Mouse (Mus musculus) forebrain, embryonic 11.5 days (tissue): Measurements from ENCODE around the gene Smarca2. TPM values are rescaled to one million over a fixed set of nuclear protein-coding genes. Genes with fewer than 3 reads are reported as not detected.

Experiments
- ATAC-seq: fragments of 200-750 bp; cut with Nextera tagmentation; replicated peaks from 2 replicates; pipeline ENCODE4 v1.8.0; 2017; ENCODE audit warnings: moderate TSS enrichment; ENCODE audit not compliant: low FRiP score
- DNase-seq: peaks from one replicate; pipeline ENCODE4 v3.0.0-alpha.2; 2017; ENCODE audit warnings: low spot score
- H3K27ac ChIP-seq: fragments of 300-500 bp; sonication (generic); 2 replicates; pipeline ENCODE4 v1.5.1; 2014; ENCODE audit warnings: low read depth, low read length
- H3K27me3 ChIP-seq: fragments of 300-500 bp; sonication (generic); 2 replicates; pipeline ENCODE4 v1.6.1; 2014; ENCODE audit warnings: mild to moderate bottlenecking, low read length, mixed read lengths; ENCODE audit not compliant: control insufficient read depth, insufficient read depth
- H3K36me3 ChIP-seq: fragments of 300-500 bp; sonication (generic); 2 replicates; pipeline ENCODE4 v1.6.1; 2014; ENCODE audit warnings: mild to moderate bottlenecking, low read length, moderate library complexity, mixed read lengths; ENCODE audit not compliant: control insufficient read depth, insufficient read depth
- H3K4me1 ChIP-seq: fragments of 300-500 bp; sonication (generic); replicated peaks from 2 replicates; pipeline ENCODE4 v1.6.1; 2014; ENCODE audit warnings: low read length, mixed read lengths; ENCODE audit not compliant: control insufficient read depth, insufficient read depth
- H3K4me2 ChIP-seq: fragments of 300-500 bp; sonication (generic); 2 replicates; pipeline ENCODE4 v1.6.1; 2014; ENCODE audit warnings: low read depth, mild to moderate bottlenecking, low read length, moderate library complexity, mixed read lengths; ENCODE audit not compliant: severe bottlenecking
- H3K4me3 ChIP-seq: fragments of 300-500 bp; sonication (generic); 2 replicates; pipeline ENCODE4 v1.5.1; 2014; ENCODE audit warnings: low read depth, low read length
- H3K9ac ChIP-seq: fragments of 300-500 bp; sonication (generic); 2 replicates; pipeline ENCODE4 v1.6.1; 2014; ENCODE audit warnings: low read length
- H3K9me3 ChIP-seq: fragments of 300-500 bp; sonication (generic); 2 replicates; pipeline ENCODE4 v1.6.1; 2016; ENCODE audit warnings: low read length, mixed read lengths; ENCODE audit not compliant: control insufficient read depth
- WGBS: fragments of 180-500 bp; shearing (Covaris S2); extraction: QIAGEN DNeasy Blood & Tissue Kit; methylation state at CpG from one replicate; pipeline ENCODE4 v1.1.7; 2014; 5-methylcytosine and 5-hydroxymethylcytosine counted together
- polyA plus RNA-seq: library from polyadenylated mRNA; unstranded; fragments of >200 nt; fragmentation: Nextera tagmentation; extraction: Ambion mirVana; gene quantifications from 2 replicates; pipeline ENCODE4 v1.2.1, GENCODE M21; 2014

Smarca2 gene
- polyA plus RNA-seq, 1 experiment from 2014 or later, result 45.4 TPM

DNA sequence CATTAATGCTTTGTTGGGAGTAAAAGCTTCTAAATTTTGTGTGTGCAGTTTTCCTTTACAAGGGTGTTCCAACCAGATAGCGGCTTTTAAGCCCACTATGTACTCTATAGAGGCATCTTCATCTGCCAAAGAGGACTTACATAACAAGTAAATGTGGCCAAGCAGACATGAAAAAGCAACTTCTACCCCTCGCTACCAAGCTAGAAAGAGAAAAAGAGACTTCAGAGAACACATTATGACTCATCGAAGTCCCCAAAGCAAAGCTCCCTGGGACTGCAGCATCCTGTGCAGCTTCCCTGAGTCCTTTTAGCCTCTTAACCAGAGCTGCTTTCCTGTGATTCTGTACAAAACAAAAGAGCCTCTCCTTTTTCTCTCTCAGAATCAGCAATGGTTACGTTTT, 3.4 kb upstream of the Smarca2 start:
- no peak overlapping the region for H3K4me3 ChIP-seq
- ATAC-seq, result no peak
- no peak overlapping the region for H3K27ac ChIP-seq
- H3K36me3 ChIP-seq, result no peaks in the 10 kb centered on the region
- H3K4me2 ChIP-seq, result no peak overlapping the region
- H3K27me3 ChIP-seq, result peaks cover 12% of the 10 kb centered on the region
- no peaks in the 10 kb centered on the region; the same call in 1 of the 2 replicates for H3K4me1 ChIP-seq
- no peak for DNase-seq
- WGBS, result 70% methylated on average over 4 of the region's 4 CpGs
- no peak overlapping the region for H3K9ac ChIP-seq
- no peaks in the 10 kb centered on the region for H3K9me3 ChIP-seq

DNA sequence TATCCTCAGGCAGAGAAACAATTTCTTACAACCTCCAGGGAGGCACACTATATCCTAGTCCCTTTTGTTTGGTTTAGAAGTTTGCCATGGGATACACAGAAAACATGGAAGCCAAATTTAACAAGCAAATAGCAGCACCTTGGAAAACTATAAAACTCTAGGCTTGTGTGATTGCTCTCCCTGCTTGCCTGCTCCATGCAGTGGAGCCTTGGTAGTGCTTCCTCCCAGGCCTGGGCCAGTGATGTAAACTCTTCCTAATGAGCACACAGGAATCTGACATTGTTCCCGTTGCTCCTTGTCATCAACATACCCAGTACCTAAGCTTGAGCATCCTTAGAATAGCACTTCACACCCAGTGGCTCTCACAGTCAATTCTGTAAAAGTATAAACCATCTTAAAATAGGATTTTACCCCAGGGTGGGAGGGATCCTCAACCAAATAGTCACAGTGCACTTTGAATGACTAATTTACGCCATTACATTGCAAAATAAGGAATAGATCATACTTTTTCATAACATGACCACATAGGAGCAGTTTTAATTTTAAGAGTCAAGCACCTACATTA, 1.5 kb upstream of the Smarca2 start:
- no peak for DNase-seq
- H3K4me2 ChIP-seq, result no peak overlapping the region
- no peak for ATAC-seq
- H3K4me1 ChIP-seq, result peaks cover 7% of the 10 kb centered on the region
- H3K36me3 ChIP-seq, result no peaks in the 10 kb centered on the region
- no peaks in the 10 kb centered on the region for H3K9me3 ChIP-seq
- peaks cover 29% of the 10 kb centered on the region for H3K27me3 ChIP-seq
- no peak overlapping the region for H3K4me3 ChIP-seq
- WGBS, result 40% methylated on average over 2 of the region's 2 CpGs
- no peak overlapping the region for H3K27ac ChIP-seq
- no peak overlapping the region for H3K9ac ChIP-seq

DNA sequence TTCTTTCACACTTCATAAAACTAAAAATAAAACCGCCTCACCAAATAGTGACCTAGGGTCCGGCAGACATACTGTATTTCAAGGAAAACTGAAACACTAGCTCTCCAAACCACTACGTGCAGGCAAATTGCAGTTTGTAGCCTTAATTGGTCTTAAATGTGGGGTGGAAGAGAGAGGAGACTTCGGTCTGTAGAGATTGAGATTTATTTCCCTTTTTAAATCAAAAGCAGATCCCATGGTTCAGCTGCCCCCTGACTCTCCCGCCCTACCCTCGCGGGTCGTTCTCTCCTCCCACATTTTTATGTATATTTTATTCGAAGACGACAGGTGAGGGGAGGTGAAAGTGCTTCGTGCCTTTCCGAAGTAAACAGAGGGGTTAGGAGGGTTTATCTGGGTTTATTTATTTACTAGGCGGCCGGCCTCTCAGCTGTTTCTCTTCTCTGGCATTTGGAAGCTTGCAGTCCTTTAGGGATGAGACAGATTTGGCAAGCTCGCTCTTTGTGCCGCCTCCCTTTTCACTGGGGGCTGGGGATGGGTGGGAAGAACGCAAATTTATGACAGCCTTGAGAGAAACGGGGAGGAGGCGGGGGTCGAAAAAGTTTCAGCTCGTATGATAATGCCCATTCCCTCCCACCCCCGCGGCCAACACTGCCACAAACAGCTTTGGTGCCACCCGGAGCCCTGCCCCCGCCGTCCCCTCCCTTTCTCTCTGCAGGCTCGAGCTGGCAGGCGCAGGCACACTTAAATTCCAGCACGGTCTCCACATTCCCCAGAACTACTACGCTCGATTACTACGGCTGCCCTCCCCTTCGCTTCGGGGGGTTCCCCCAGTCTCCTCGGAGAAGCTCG, 720 bp upstream of the Smarca2 start:
- no peaks in the 10 kb centered on the region for H3K9me3 ChIP-seq
- H3K27ac ChIP-seq, result 0 out of 2 replicates have a peak overlapping the region, but pooled peaks have one; percentile 27
- peak overlapping the region; percentile 61 for H3K4me3 ChIP-seq
- peaks cover 34% of the 10 kb centered on the region for H3K27me3 ChIP-seq
- H3K4me2 ChIP-seq, result peak overlapping the region; percentile 100
- H3K9ac ChIP-seq, result peak overlapping the region; percentile 59
- ATAC-seq (peak; percentile 57), DNase-seq (no peak)
- H3K36me3 ChIP-seq, result no peaks in the 10 kb centered on the region
- 3% methylated on average over 36 of the region's 36 CpGs for WGBS
- peaks cover 8% of the 10 kb centered on the region for H3K4me1 ChIP-seq

DNA sequence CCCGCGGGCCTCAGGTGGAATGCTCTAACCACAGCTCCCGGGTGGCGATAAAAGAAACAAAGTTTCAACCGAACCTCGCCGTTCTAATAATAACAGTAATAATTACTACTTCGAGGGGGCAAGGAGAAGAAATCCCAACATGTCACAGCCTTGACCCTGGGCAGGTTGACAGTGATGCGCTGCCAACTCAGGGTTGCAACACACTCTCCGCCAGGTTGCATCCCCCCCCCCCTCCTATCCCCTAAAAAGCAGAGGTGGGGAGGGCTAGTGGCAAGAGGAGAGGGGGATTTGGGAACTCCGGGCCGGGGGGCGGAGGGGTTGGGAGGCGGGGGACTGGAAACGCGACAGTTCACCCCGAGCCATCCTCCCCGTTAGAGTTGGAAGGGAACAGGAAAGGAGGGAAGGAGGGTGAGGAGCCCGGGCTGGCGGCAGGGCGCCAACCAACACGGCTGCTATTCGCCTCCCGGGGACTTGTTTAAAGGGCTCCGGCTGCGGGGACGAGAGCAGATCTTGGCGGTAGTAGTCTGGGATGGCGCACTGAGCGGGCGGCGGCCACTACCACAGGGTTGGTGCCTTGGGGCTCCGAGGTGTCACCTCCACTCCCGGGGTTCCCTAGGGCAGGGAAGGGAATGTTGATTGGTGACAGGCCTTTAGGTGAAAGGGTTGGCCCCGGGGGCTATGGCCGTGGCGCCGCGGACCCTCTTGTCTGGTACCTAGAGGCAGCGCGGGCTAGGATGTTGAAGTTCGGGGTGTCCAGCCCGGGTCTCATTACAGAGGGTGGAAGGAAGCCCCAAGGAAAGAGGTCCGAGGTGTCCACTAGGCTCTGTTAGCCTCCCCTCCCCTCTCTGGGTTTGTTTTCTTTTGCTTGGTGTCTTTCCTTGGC, 829 bp downstream of the Smarca2 start:
- Histone ChIP-seq H3K9ac (peak overlapping the region; percentile 51), H3K36me3 (no peaks in the 10 kb centered on the region), H3K4me3 (peak overlapping the region; percentile 61), H3K27ac (no peak overlapping the region), H3K4me1 (peaks cover 8% of the 10 kb centered on the region), H3K9me3 (no peaks in the 10 kb centered on the region), H3K4me2 (peak overlapping the region; percentile 100), H3K27me3 (peaks cover 41% of the 10 kb centered on the region)
- ATAC-seq, result no peak; the same call in 1 of the 2 replicates
- WGBS, result under 1% methylated on average over 44 of the region's 44 CpGs
- peak; percentile 74 for DNase-seq

DNA sequence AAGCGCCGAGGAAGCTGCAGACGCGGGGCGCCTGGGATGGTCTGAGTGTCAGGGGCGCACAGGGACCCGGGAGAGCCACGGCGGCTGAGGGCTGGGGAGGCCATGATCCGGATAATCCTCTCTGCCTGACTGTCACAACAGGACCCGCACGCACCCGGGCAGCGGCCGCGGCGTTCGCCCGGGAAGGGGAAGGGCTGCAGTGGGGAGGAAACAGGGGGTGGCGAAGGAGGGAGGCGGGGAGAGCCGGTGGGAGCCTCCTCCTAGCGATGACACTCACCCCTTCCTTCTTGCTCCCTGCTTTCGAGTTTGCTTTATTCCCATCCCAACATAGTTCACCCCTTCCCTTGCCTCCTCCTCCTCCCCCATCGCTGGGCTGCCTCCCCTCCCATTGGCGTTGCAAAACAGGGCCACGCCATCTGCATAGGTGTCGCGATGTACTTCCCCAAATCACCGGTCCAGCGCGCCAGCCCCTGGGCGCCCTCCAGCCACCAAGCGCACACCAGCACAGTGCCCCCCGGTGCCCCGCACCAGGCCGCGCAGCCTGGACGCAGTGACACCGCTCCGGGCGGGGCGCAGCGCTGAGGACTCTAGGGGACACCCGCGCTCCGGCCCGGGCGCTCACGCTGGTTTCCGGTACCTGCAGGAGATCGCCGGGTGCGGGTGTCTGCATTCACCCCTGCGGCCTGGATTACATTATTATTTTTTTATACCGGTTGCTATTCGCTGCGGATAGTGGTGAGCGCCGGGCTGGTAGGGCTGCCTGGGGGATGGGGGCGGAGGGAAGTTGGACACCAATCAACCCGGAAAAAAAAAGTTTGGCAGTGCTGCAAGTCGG, 1.7 kb downstream of the Smarca2 start:
- Histone ChIP-seq H3K4me2 (peak overlapping the region; percentile 100), H3K9ac (peak overlapping the region; percentile 51), H3K36me3 (no peaks in the 10 kb centered on the region), H3K9me3 (no peaks in the 10 kb centered on the region), H3K4me1 (peaks cover 8% of the 10 kb centered on the region), H3K27me3 (peaks cover 41% of the 10 kb centered on the region), H3K4me3 (peak overlapping the region; percentile 61), H3K27ac (no peak overlapping the region)
- under 1% methylated on average over 55 of the region's 63 CpGs for WGBS
- ATAC-seq (peak; percentile 15; the same call in 1 of the 2 replicates), DNase-seq (peak; percentile 77)

DNA sequence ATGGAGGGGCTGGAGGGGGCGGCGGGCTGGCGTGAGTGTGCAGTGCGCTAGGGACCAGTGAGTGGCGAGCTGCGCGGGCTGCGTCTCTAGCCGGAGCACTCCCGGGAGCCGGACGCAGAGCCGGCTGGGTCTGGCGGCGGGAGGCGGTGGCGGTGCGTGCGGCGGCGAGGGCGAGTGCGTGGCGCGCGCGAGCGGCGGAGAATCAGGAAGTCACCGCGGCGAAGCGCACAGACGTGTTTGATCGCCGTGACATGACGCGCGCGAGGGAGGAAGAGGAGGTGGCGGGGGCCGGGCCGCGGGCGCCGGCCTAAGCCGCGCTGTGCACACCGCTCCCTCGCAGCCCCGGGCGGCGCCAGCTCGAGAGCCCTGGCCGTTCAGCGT, 2.3 kb downstream of the Smarca2 start:
- Histone ChIP-seq H3K4me3 (peak overlapping the region; percentile 61), H3K27me3 (peaks cover 41% of the 10 kb centered on the region), H3K9me3 (no peaks in the 10 kb centered on the region), H3K27ac (no peak overlapping the region), H3K9ac (peak overlapping the region; percentile 51), H3K4me1 (peaks cover 8% of the 10 kb centered on the region), H3K36me3 (no peaks in the 10 kb centered on the region), H3K4me2 (peak overlapping the region; percentile 100)
- WGBS, result 1% methylated on average over 36 of the region's 56 CpGs
- ATAC-seq (0 out of 2 replicates have a peak, but pooled peaks have one; percentile 24), DNase-seq (no peak)

DNA sequence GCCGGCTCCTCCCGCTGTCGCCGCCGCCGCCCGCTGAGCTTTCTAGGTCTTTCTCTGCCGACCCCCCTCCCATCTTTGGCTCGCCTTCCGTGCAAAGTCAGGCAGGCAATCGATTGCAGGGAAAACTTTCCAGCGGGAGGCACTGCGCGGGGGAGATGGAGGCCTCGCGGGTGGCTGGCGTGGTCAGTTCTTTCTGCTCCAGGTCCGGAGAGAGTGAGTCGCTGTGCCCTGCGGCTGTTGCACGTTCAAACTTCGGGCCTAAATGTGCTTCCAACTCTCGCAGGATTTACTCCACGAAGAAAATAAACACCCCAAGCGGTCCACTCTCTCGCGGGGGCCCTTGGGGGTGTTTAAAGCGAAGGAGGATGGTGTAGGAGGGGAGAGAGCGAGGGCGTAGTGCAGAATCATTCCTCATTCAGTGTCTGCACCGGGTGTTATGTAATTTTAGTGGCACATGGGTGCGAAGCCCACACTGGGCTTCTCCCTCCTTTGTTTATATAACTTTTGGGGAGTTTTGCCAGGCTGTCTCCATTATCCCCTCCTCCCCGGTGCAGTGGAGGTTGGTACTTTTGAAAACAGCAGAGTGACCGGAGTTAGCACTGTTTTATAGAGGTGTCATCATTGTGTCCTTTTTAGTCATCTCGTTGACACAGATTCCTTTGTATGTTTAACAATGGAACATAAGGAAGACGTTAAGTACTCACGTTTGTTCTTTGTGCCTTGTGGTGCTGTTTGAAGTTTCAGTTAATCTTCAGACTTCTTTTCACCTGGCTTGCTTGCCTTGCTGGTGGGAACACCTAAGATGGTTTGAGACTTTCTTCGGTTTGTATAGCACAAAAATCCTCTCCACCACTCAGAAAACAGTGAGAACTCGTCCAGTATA, 2.9 kb downstream of the Smarca2 start:
- Histone ChIP-seq H3K4me2 (peak overlapping the region; percentile 100), H3K27me3 (peaks cover 41% of the 10 kb centered on the region), H3K4me3 (peak overlapping the region; percentile 61), H3K9ac (peak overlapping the region; percentile 51), H3K36me3 (no peaks in the 10 kb centered on the region), H3K9me3 (no peaks in the 10 kb centered on the region), H3K27ac (no peak overlapping the region), H3K4me1 (peaks cover 8% of the 10 kb centered on the region)
- DNase-seq, result peak; percentile 67
- no peak for ATAC-seq
- WGBS, result 1% methylated on average over 39 of the region's 39 CpGs
